Mouse (Mus musculus) CH12.LX (cell line): ENCODE results near the gene Gm19345. TPM values are rescaled to one million over a fixed set of nuclear protein-coding genes. Genes with fewer than 3 reads are reported as not detected.

Experiments used
- DNase-seq: peaks from one replicate; pipeline ENCODE4 v3.0.0-alpha.2; 2013; ENCODE audit errors: extremely low read depth
- H3K27ac ChIP-seq: 2 replicates; pipeline ENCODE4 v1.5.1; 2012; ENCODE audit warnings: low read depth, mild to moderate bottlenecking, control low read depth, moderate library complexity; ENCODE audit not compliant: insufficient read depth
- H3K27me3 ChIP-seq: replicated peaks from 2 replicates; pipeline ENCODE3; 2012; ENCODE audit warnings: inconsistent platforms
- H3K36me3 ChIP-seq, 2 experiments: replicated peaks in 1 of 2; 2 replicates each; pipeline versions ENCODE3 to v1.6.1; 2012; ENCODE audit warnings: inconsistent platforms in 1 of 2, low read length in 1 of 2, mild to moderate bottlenecking in 1 of 2, mixed read lengths in 1 of 2, moderate library complexity in 1 of 2; ENCODE audit not compliant: control insufficient read depth in 1 of 2, insufficient read depth in 1 of 2
- H3K4me1 ChIP-seq, 2 experiments: 2 replicates each; pipeline ENCODE4 v1.6.1; 2012; ENCODE audit warnings: inconsistent platforms in 1 of 2, moderate library complexity in 1 of 2; ENCODE audit not compliant: insufficient read depth in 2 of 2, control insufficient read depth in 1 of 2
- H3K4me2 ChIP-seq: 2 replicates; pipeline ENCODE4 v1.6.1; 2012; ENCODE audit warnings: low read depth, mild to moderate bottlenecking, control low read depth; ENCODE audit not compliant: poor library complexity, insufficient read depth, severe bottlenecking
- H3K4me3 ChIP-seq, 3 experiments: fragments of 150-350 bp in 1 of 3; sonication (generic) in 1 of 3; replicated peaks in 1 of 3; 2 replicates each; pipeline versions ENCODE3 to v1.5.1; 2011 to 2012; ENCODE audit warnings: low read depth in 2 of 3, low read length in 2 of 3, mild to moderate bottlenecking in 2 of 3, moderate library complexity in 2 of 3, control low read depth in 1 of 3, improper control_type of control experiment in 1 of 3, inconsistent platforms in 1 of 3, mixed read lengths in 1 of 3; ENCODE audit not compliant: poor library complexity in 1 of 3
- H3K79me2 ChIP-seq: replicated peaks from 2 replicates; pipeline ENCODE4 v1.6.1; 2012; ENCODE audit warnings: mild to moderate bottlenecking, moderate library complexity; ENCODE audit not compliant: control insufficient read depth, poor library complexity, insufficient read depth, severe bottlenecking; ENCODE audit errors: extremely low read depth
- H3K9ac ChIP-seq: 2 replicates; pipeline ENCODE4 v1.6.1; 2012; ENCODE audit warnings: low read depth, mild to moderate bottlenecking, control low read depth, moderate library complexity; ENCODE audit not compliant: insufficient read depth
- H3K9me3 ChIP-seq: replicated peaks from 2 replicates; pipeline ENCODE3; 2012; ENCODE audit warnings: low read length, inconsistent platforms, mixed read lengths
- CHD1 ChIP-seq: IDR thresholded peaks from 2 replicates; pipeline ENCODE4 v1.6.1; 2012; ENCODE audit warnings: low read depth, low read length, improper control_type of control experiment, inconsistent platforms
- CHD2 ChIP-seq: IDR thresholded peaks from 2 replicates; pipeline ENCODE4 v1.6.1; 2011; ENCODE audit warnings: low read length, improper control_type of control experiment
- ELF1 ChIP-seq: IDR thresholded peaks from 2 replicates; pipeline ENCODE4 v1.6.1; 2014; ENCODE audit warnings: low read depth, mild to moderate bottlenecking, inconsistent platforms, low read length, improper control_type of control experiment
- EP300 ChIP-seq: IDR thresholded peaks from 2 replicates; pipeline ENCODE4 v1.6.1; 2011; ENCODE audit warnings: low read length, improper control_type of control experiment
- GABPA ChIP-seq: IDR thresholded peaks from 2 replicates; pipeline ENCODE4 v1.6.1; 2012; ENCODE audit warnings: low read depth, low read length, improper control_type of control experiment, inconsistent platforms; ENCODE audit not compliant: insufficient replicate concordance
- IRF4 ChIP-seq: IDR thresholded peaks from 2 replicates; pipeline ENCODE4 v1.6.1; 2014; ENCODE audit warnings: low read depth, mild to moderate bottlenecking, inconsistent platforms, low read length, improper control_type of control experiment
- MAFK ChIP-seq: IDR thresholded peaks from 2 replicates; pipeline ENCODE4 v1.6.1; 2011; ENCODE audit warnings: low read length, improper control_type of control experiment; ENCODE audit not compliant: insufficient replicate concordance
- MAZ ChIP-seq: IDR thresholded peaks from 2 replicates; pipeline ENCODE4 v1.6.1; 2012; ENCODE audit warnings: low read depth, mild to moderate bottlenecking, inconsistent platforms, low read length, improper control_type of control experiment, moderate library complexity
- MEF2A ChIP-seq: IDR thresholded peaks from 2 replicates; pipeline ENCODE4 v1.6.1; 2014; ENCODE audit warnings: low read depth, mild to moderate bottlenecking, inconsistent platforms, low read length, improper control_type of control experiment, borderline replicate concordance
- MXI1 ChIP-seq: IDR thresholded peaks from 2 replicates; pipeline ENCODE4 v1.6.1; 2011; ENCODE audit warnings: mild to moderate bottlenecking, low read depth, low read length, improper control_type of control experiment
- MYC ChIP-seq: IDR thresholded peaks from 2 replicates; pipeline ENCODE4 v1.6.1; 2011; ENCODE audit warnings: low read depth, mild to moderate bottlenecking, improper control_type of control experiment, low read length
- NELFE ChIP-seq: IDR thresholded peaks from 2 replicates; pipeline ENCODE4 v1.6.1; 2011; ENCODE audit warnings: low read depth, low read length, improper control_type of control experiment
- PAX5 ChIP-seq: IDR thresholded peaks from 2 replicates; pipeline ENCODE4 v1.6.1; 2012; ENCODE audit warnings: low read length, inconsistent platforms, mixed read lengths
- POLR2AphosphoS2 ChIP-seq: IDR thresholded peaks from 2 replicates; pipeline ENCODE4 v1.6.1; 2011; ENCODE audit warnings: low read depth, low read length, improper control_type of control experiment
- SIN3A ChIP-seq: IDR thresholded peaks from 2 replicates; pipeline ENCODE4 v1.6.1; 2012; ENCODE audit warnings: low read length, improper control_type of control experiment, inconsistent platforms
- SMC3 ChIP-seq: IDR thresholded peaks from 2 replicates; pipeline ENCODE4 v1.6.1; 2011; ENCODE audit warnings: low read depth, low read length, improper control_type of control experiment
- TCF12 ChIP-seq: IDR thresholded peaks from 2 replicates; pipeline ENCODE4 v1.6.1; 2014; ENCODE audit warnings: low read depth, mild to moderate bottlenecking, inconsistent platforms, low read length, improper control_type of control experiment
- UBTF ChIP-seq: IDR thresholded peaks from 2 replicates; pipeline ENCODE4 v1.6.1; 2012; ENCODE audit warnings: low read depth, mild to moderate bottlenecking, inconsistent platforms, low read length, improper control_type of control experiment, moderate library complexity
- USF1 ChIP-seq: IDR thresholded peaks from 2 replicates; pipeline ENCODE4 v1.6.1; 2014; ENCODE audit warnings: low read depth, mild to moderate bottlenecking, inconsistent platforms, low read length, improper control_type of control experiment
- USF2 ChIP-seq: conservative IDR thresholded peaks from 2 replicates; pipeline ENCODE4 v1.6.1; 2011; ENCODE audit warnings: low read depth, low read length, improper control_type of control experiment
- ZKSCAN1 ChIP-seq: IDR thresholded peaks from 2 replicates; pipeline ENCODE4 v1.6.1; 2012; ENCODE audit warnings: low read depth, inconsistent platforms, low read length, improper control_type of control experiment, borderline replicate concordance
- ZNF384 ChIP-seq: IDR thresholded peaks from 2 replicates; pipeline ENCODE4 v1.6.1; 2012; ENCODE audit warnings: low read depth, low read length, improper control_type of control experiment, inconsistent platforms
- dilution Hi-C: fragments of 300-500 bp; cut with MboI; formaldehyde crosslinking; loops from 2 replicates; pipeline ENCODE4 v1.14.3; 2020; ENCODE audit warnings: low sequenced_read_pairs; ENCODE audit not compliant: extremely low pct_unique_long_range_greater_than_20kb, extremely low pct_ligation_motif_present
- in situ Hi-C: fragments of 300-500 bp; cut with MboI; formaldehyde crosslinking; loops from 3 replicates; pipeline ENCODE4 v1.14.3; 2019; ENCODE audit warnings: low sequenced_read_pairs, low pct_ligation_motif_present, low pct_unique_long_range_greater_than_20kb, mixed read lengths
- polyA plus RNA-seq: library from polyadenylated mRNA; unstranded; fragments of >175 nt; gene quantifications from 2 replicates; pipeline ENCODE4 v1.2.1, GENCODE M21; 2012; ENCODE audit warnings: low read depth; ENCODE audit not compliant: insufficient read length
- total RNA-seq, 2 experiments: library from RNA; depleted of rRNA; stranded (reverse); fragments of 300-350 nt in 1 of 2; fragments of >200 nt in 1 of 2; gene quantifications; 2 replicates each; pipeline ENCODE4 v1.2.3; 2012 to 2014

Gm19345 gene
- total and polyA plus RNA-seq, 3 experiments, result 0.59 to 4.1 TPM; not detected in 1

- Histone ChIP-seq H3K27ac (no peak overlapping the region), H3K36me3 (no peaks in the 10 kb centered on the region), H3K4me1 (peaks cover 10 to 46% of the 10 kb centered on the region in 2 experiments), H3K4me2 (no peak overlapping the region), H3K9ac (no peak overlapping the region), H3K4me3 (no peak overlapping the region), H3K9me3 (no peaks in the 10 kb centered on the region), H3K79me2 (no peaks in the 10 kb centered on the region), H3K27me3 (no peaks in the 10 kb centered on the region)
- no peak for DNase-seq
- in situ Hi-C loops, result loop anchor here (5.0 kb wide), 1 partner anchor 39 kb away; no protein-coding TSS in a partner anchor
- TF ChIP-seq MEF2A (no peak), ELF1 (no peak), MAFK (no peak), IRF4 (no peak), MXI1 (no peak), USF1 (no peak), ZNF384 (no peak), MYC (no peak), POLR2AphosphoS2 (no peak), SIN3A (no peak), ZKSCAN1 (no peak), NELFE (no peak), MAZ (no peak), USF2 (no peak), CHD1 (no peak), EP300 (no peak), TCF12 (no peak), SMC3 (no peak), UBTF (no peak), CHD2 (no peak)
- dilution Hi-C loops, result no loop called here
These were observed 10.9 kb upstream of the Gm19345 start for GRCm38 (mm10) chr7:19840936-19841335.

- Histone ChIP-seq H3K4me3 (no peak overlapping the region), H3K9ac (no peak overlapping the region), H3K36me3 (no peaks in the 10 kb centered on the region), H3K9me3 (no peaks in the 10 kb centered on the region), H3K4me1 (peaks cover 10 to 48% of the 10 kb centered on the region in 2 experiments), H3K27me3 (no peaks in the 10 kb centered on the region), H3K27ac (no peak overlapping the region), H3K79me2 (no peaks in the 10 kb centered on the region), H3K4me2 (no peak overlapping the region)
- dilution Hi-C loops, result no loop called here
- no peak for DNase-seq
- in situ Hi-C loops, result loop anchor here (5.0 kb wide), 1 partner anchor 40 kb away; no protein-coding TSS in a partner anchor
- no peak for TF ChIP-seq GABPA
- TF ChIP-seq PAX5, result no peak
- no peak for TF ChIP-seq SMC3
These were observed 10.0 kb upstream of the Gm19345 start for GRCm38 (mm10) chr7:19841686-19842413.
